Mouse (Mus musculus) yolk sac, embryonic 10.5 days (tissue): ENCODE results near the gene Pirt.
A peak's percentile ranks its signal among the peaks of the same experiment; 100 is the strongest.

Experiments
- DNase-seq: peaks from one replicate; pipeline ENCODE4 v3.0.0-alpha.2; 2017; ENCODE audit warnings: low spot score

The Pirt gene

GRCm38 (mm10) chr11:66946521-66946920 is 34.7 kb downstream of the Pirt start:
- DNase-seq = no peak

GRCm38 (mm10) chr11:66946922-66947321 is 35.1 kb downstream of the Pirt start:
- DNase-seq = no peak

DNA sequence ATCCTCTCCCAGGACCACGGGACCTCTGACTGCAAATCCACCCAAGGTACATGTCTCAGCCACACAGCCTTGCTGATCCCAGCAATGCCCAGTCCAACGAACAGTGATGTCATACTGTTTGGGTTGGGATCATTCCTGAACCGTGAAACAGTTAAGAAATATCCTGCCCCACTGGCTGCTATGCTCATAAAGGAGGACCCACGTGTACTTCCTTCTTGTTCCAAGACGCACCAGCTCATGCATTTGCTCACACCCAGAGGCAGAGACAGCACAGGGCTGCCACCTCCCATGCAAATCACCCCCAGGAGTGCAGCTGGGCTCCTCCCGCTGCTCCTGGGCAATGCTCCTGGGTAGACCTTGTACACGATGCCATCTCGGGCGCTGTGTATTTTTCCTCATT is 44.5 kb downstream of the Pirt start, which contains the start of gene Tmem238l:
Tmem238l (plus strand) TSS at position 336 of the 400 bp plus-strand sequence.
- DNase-seq = no peak

GRCm38 (mm10) chr11:66960797-66961196 is 49.0 kb downstream of the Pirt start:
- no peak for DNase-seq

- DNase-seq = peak; percentile 7
These were observed 49.8 kb downstream of the Pirt start for GRCm38 (mm10) chr11:66961447-66962176.

DNA sequence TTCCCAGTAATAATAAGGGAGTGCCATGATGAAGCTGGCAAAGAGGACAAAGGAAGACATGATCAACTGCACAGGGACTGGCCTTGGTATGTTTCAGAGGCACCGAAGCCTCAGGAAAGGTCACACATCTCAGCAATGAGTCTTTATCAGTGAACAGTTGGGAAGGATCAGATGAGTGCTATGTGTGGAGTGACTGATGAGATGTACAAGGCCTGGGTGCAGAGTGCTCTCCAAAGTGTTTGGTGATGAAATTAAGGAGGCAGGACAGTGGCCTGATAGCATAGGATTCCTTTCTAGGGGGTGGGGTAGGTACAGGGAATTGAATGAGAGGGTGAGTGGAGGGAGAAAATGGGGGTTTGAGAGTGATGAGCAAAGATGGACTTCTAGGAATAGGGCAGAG is 51.7 kb downstream of the Pirt start:
- DNase-seq = no peak

GRCm38 (mm10) chr11:66966500-66967116 is 54.8 kb downstream of the Pirt start:
- no peak for DNase-seq

DNA sequence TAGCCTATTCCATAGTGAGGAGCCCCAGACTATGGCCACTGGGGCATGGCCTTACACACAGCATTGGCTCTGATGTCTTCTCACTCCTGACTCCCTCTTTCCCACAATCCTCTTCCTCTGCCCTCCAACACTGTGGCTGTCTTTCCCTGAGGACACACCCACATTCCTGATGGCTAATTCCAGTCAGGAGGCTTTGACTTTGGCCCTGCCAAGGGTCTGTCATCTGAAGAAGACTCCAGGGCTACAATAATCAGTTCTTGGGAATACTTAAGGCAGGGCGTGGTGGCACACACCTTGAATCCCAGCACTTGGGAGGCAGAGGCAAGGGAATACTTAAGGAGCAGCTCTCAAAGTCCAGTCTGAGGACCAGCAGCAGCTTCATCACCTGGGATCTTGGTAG is 56.8 kb downstream of the Pirt start:
- no peak for DNase-seq

GRCm38 (mm10) chr11:66973507-66973906 is 61.7 kb downstream of the Pirt start:
- no peak for DNase-seq

DNA sequence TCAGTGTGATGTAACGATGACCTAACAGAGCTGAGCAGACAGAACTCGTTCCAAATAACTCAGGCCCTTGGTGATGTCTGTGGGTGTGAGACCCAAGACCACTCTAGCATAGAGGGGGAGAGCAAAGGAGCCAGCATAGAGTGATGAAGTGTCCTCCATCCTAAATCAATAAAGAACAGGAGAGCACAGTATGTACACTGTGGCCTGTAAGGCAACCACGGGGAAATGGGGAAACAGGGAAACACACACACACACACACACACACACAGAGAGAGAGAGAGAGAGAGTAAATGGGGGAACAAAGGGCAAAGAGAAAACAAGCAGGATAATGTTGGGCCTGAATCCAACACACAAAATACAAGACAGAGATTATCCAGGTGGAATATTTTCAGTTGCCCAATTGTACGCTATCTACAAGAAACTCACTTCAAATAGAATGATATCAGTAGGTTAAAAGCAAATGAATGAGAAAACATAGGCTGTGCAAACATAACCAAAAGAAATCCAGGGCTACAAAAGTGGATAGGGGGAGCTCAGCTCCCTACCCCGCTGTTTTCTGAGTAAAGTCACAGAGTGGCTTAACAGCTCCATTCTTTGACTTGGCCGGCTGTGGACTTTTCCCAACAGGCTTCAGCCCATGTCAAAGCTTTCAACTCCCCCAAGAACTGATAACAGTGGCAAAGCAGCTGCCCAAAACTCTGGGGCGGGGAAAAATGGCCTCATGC is 64.0 kb downstream of the Pirt start:
- no peak for DNase-seq
